Mouse (Mus musculus) fibroblast of lung, adult 2 months (primary cell): ENCODE results near the gene Crtc2.

ENCODE experiments used
- DNase-seq: peaks from one replicate; pipeline ENCODE4 v3.0.0-alpha.2; 2011; ENCODE audit warnings: low read depth

Crtc2 gene

GRCm38 (mm10) chr3:90313367-90313766, 59.4 kb downstream of the Crtc2 start:
- DNase-seq: no peak
